Mouse (Mus musculus): Measurements from ENCODE around the gene Anxa6. TPM values are rescaled to one million over a fixed set of nuclear protein-coding genes. Genes with fewer than 3 reads are reported as not detected.
A peak's percentile ranks its signal among the peaks of the same experiment; 100 is the strongest.

The Anxa6 gene
- total and polyA plus RNA-seq, 2 experiments from 2014 or later = 71.3 to 86.0 TPM

GRCm38 (mm10) chr11:54973481-54974212 lies 59.6 kb downstream of the Anxa6 start:
- no peak for TF ChIP-seq CTCF (IDR thresholded peaks at IDR 0.05; ENCODE audit: low read depth)
- 35% methylated on average over 8 of the region's 8 CpGs for WGBS
- no peaks in the 10 kb centered on the region for H3K27me3 ChIP-seq (ENCODE audit: insufficient read depth, low read length)
- no peak overlapping the region for H3K9ac ChIP-seq (replicated peaks; ENCODE audit: low read length)
- H3K4me2 ChIP-seq (ENCODE audit: low read depth, low read length) = no peak overlapping the region
- DNase-seq (ENCODE audit: low spot score) (peak; percentile 78), ATAC-seq (peak; percentile 83)
- H3K4me1 ChIP-seq (ENCODE audit: insufficient read depth, low read length) = peaks cover 6% of the 10 kb centered on the region; the same call in 1 of the 2 replicates
- H3K4me3 ChIP-seq (ENCODE audit: low read length) = no peak overlapping the region
- H3K9me3 ChIP-seq (ENCODE audit: low read length) = no peaks in the 10 kb centered on the region
- H3K36me3 ChIP-seq (ENCODE audit: insufficient read depth, low read length) = peaks cover 3% of the 10 kb centered on the region; the same call in 1 of the 2 replicates
- H3K27ac ChIP-seq = peak overlapping the region; percentile 64; the same call in 1 of the 2 replicates

- Histone ChIP-seq H3K4me3 (ENCODE audit: low read length) (no peak overlapping the region), H3K36me3 (ENCODE audit: insufficient read depth, low read length) (no peaks in the 10 kb centered on the region), H3K4me2 (ENCODE audit: low read depth, low read length) (no peak overlapping the region), H3K4me1 (ENCODE audit: insufficient read depth, low read length) (peaks cover 6% of the 10 kb centered on the region; the same call in 1 of the 2 replicates), H3K9me3 (ENCODE audit: low read length) (no peaks in the 10 kb centered on the region), H3K9ac (replicated peaks; ENCODE audit: low read length) (no peak overlapping the region), H3K27me3 (ENCODE audit: insufficient read depth, low read length) (no peaks in the 10 kb centered on the region), H3K27ac (no peak overlapping the region; the same call in 1 of the 2 replicates)
- TF ChIP-seq CTCF (IDR thresholded peaks at IDR 0.05; ENCODE audit: low read depth) = no peak
- no peak for ATAC-seq
- WGBS = 76% methylated on average over 4 of the region's 6 CpGs
- DNase-seq (ENCODE audit: low spot score) = no peak
Observed at GRCm38 (mm10) chr11:54972789-54973188, 60.5 kb downstream of the Anxa6 start.

- Histone ChIP-seq H3K36me3 (ENCODE audit: insufficient read depth, low read length) (no peaks in the 10 kb centered on the region), H3K27ac (no peak overlapping the region), H3K27me3 (ENCODE audit: insufficient read depth, low read length) (no peaks in the 10 kb centered on the region), H3K4me2 (ENCODE audit: low read depth, low read length) (no peak overlapping the region), H3K9me3 (ENCODE audit: low read length) (no peaks in the 10 kb centered on the region), H3K4me1 (ENCODE audit: insufficient read depth, low read length) (peaks cover 6% of the 10 kb centered on the region; the same call in 1 of the 2 replicates), H3K4me3 (ENCODE audit: low read length) (no peak overlapping the region), H3K9ac (replicated peaks; ENCODE audit: low read length) (no peak overlapping the region)
- DNase-seq (ENCODE audit: low spot score) (no peak), ATAC-seq (no peak)
- WGBS = 63% methylated on average over 4 of the region's 4 CpGs
- TF ChIP-seq CTCF (IDR thresholded peaks at IDR 0.05; ENCODE audit: low read depth) = no peak
Observed at GRCm38 (mm10) chr11:54972049-54972723, 61.1 kb downstream of the Anxa6 start.

- no peak overlapping the region for H3K4me3 ChIP-seq (ENCODE audit: low read length)
- 75% methylated on average over 8 of the region's 8 CpGs for WGBS
- DNase-seq (ENCODE audit: low spot score) = no peak
- no peak overlapping the region for H3K9ac ChIP-seq (replicated peaks; ENCODE audit: low read length)
- H3K36me3 ChIP-seq (ENCODE audit: insufficient read depth, low read length) = no peaks in the 10 kb centered on the region
- no peaks in the 10 kb centered on the region for H3K9me3 ChIP-seq (ENCODE audit: low read length)
- TF ChIP-seq CTCF (IDR thresholded peaks at IDR 0.05; ENCODE audit: low read depth) = no peak
- no peaks in the 10 kb centered on the region for H3K27me3 ChIP-seq (ENCODE audit: insufficient read depth, low read length)
- no peak overlapping the region for H3K4me2 ChIP-seq (ENCODE audit: low read depth, low read length)
- no peak overlapping the region for H3K27ac ChIP-seq
- H3K4me1 ChIP-seq (ENCODE audit: insufficient read depth, low read length) = peaks cover 6% of the 10 kb centered on the region; the same call in 1 of the 2 replicates
- ATAC-seq = no peak
Observed at GRCm38 (mm10) chr11:54971365-54972048, 61.7 kb downstream of the Anxa6 start.

GRCm38 (mm10) chr11:54965234-54965633 lies 68.0 kb downstream of the Anxa6 start:
- WGBS = 80% methylated on average over 6 of the region's 6 CpGs
- no peak overlapping the region for H3K4me2 ChIP-seq (ENCODE audit: low read depth, low read length)
- H3K9me3 ChIP-seq (ENCODE audit: low read length) = no peaks in the 10 kb centered on the region
- DNase-seq (ENCODE audit: low spot score) (no peak), ATAC-seq (no peak)
- no peak overlapping the region for H3K9ac ChIP-seq (replicated peaks; ENCODE audit: low read length)
- no peaks in the 10 kb centered on the region for H3K36me3 ChIP-seq (ENCODE audit: insufficient read depth, low read length)
- H3K27me3 ChIP-seq (ENCODE audit: insufficient read depth, low read length) = no peaks in the 10 kb centered on the region
- H3K4me1 ChIP-seq (ENCODE audit: insufficient read depth, low read length) = no peaks in the 10 kb centered on the region
- no peak for TF ChIP-seq CTCF (IDR thresholded peaks at IDR 0.05; ENCODE audit: low read depth)
- H3K27ac ChIP-seq = no peak overlapping the region
- H3K4me3 ChIP-seq (ENCODE audit: low read length) = no peak overlapping the region

GRCm38 (mm10) chr11:54962810-54963209 lies 70.4 kb downstream of the Anxa6 start, which contains the start of gene Tnip1:
Tnip1 (minus strand) TSS chr11:54962917.
- ATAC-seq (no peak), DNase-seq (ENCODE audit: low spot score) (no peak)
- Histone ChIP-seq H3K9ac (replicated peaks; ENCODE audit: low read length) (no peak within 1 kb of the TSS), H3K36me3 (ENCODE audit: insufficient read depth, low read length) (no peaks in the 10 kb centered on the region), H3K27me3 (ENCODE audit: insufficient read depth, low read length) (no peaks in the 10 kb centered on the region), H3K4me2 (ENCODE audit: low read depth, low read length) (no peak within 1 kb of the TSS), H3K9me3 (ENCODE audit: low read length) (no peaks in the 10 kb centered on the region), H3K27ac (no peak within 1 kb of the TSS), H3K4me1 (ENCODE audit: insufficient read depth, low read length) (no peaks in the 10 kb centered on the region), H3K4me3 (ENCODE audit: low read length) (no peak within 1 kb of the TSS)
- WGBS = 35% methylated on average over 6 of the region's 6 CpGs
- no peak for TF ChIP-seq CTCF (IDR thresholded peaks at IDR 0.05; ENCODE audit: low read depth)

Measured in hindbrain, postnatal 0 days (tissue).